Mouse (Mus musculus) midbrain, embryonic 14.5 days (tissue): ENCODE results near the gene Ttc28. TPM values are rescaled to one million over a fixed set of nuclear protein-coding genes. Genes with fewer than 3 reads are reported as not detected.
A peak's percentile ranks its signal among the peaks of the same experiment; 100 is the strongest.

Source experiments
- ATAC-seq: fragments of 200-750 bp; cut with Nextera tagmentation; 2 replicates; pipeline ENCODE4 v1.8.0; 2017; ENCODE audit warnings: moderate number of reproducible peaks, moderate library complexity; ENCODE audit not compliant: low FRiP score, low TSS enrichment
- DNase-seq: peaks from one replicate; pipeline ENCODE4 v3.0.0-alpha.2; 2015
- H3K27ac ChIP-seq: fragments of 300-500 bp; sonication (generic); replicated peaks from 2 replicates; pipeline ENCODE4 v1.5.1; 2014; ENCODE audit warnings: mild to moderate bottlenecking, low read depth, low read length, moderate library complexity
- H3K27me3 ChIP-seq: fragments of 300-500 bp; sonication (generic); 2 replicates; pipeline ENCODE4 v1.6.1; 2014; ENCODE audit warnings: low read length, control low read depth, mixed read lengths; ENCODE audit not compliant: control insufficient read depth, insufficient read depth
- H3K36me3 ChIP-seq: fragments of 300-500 bp; sonication (generic); 2 replicates; pipeline ENCODE4 v1.6.1; 2014; ENCODE audit warnings: low read length, control low read depth; ENCODE audit not compliant: control insufficient read depth, insufficient read depth
- H3K4me1 ChIP-seq: fragments of 300-500 bp; sonication (generic); 2 replicates; pipeline ENCODE4 v1.6.1; 2014; ENCODE audit warnings: mild to moderate bottlenecking, antibody characterized with exemption, low read length, control low read depth; ENCODE audit not compliant: control insufficient read depth, insufficient read depth
- H3K4me2 ChIP-seq: fragments of 300-500 bp; sonication (generic); 2 replicates; pipeline ENCODE4 v1.6.1; 2014; ENCODE audit warnings: mild to moderate bottlenecking, low read length, moderate library complexity
- H3K4me3 ChIP-seq: fragments of 300-500 bp; sonication (generic); replicated peaks from 2 replicates; pipeline ENCODE4 v1.5.1; 2014; ENCODE audit warnings: low read depth, low read length
- H3K9ac ChIP-seq: fragments of 300-500 bp; sonication (generic); replicated peaks from 2 replicates; pipeline ENCODE4 v1.6.1; 2014; ENCODE audit warnings: mild to moderate bottlenecking, low read length, moderate library complexity
- H3K9me3 ChIP-seq: fragments of 300-500 bp; sonication (generic); 2 replicates; pipeline ENCODE4 v1.6.1; 2016; ENCODE audit warnings: low read length, control low read depth, mixed read lengths; ENCODE audit not compliant: control insufficient read depth
- WGBS: fragments of 180-500 bp; shearing (Covaris S2); extraction: QIAGEN DNeasy Blood & Tissue Kit; methylation state at CpG from one replicate; pipeline ENCODE4 v1.1.7; 2014; 5-methylcytosine and 5-hydroxymethylcytosine counted together
- polyA plus RNA-seq: library from polyadenylated mRNA; unstranded; fragments of >200 nt; fragmentation: Nextera tagmentation; extraction: Ambion mirVana; gene quantifications from 2 replicates; pipeline ENCODE4 v1.2.1, GENCODE M21; 2014

The Ttc28 gene
- polyA plus RNA-seq, 1 experiment from 2014 or later = 30.9 TPM

- ATAC-seq (peak; percentile 64; the same call in 1 of the 2 replicates), DNase-seq (peak; percentile 81)
- no peaks in the 10 kb centered on the region for H3K27me3 ChIP-seq
- under 1% methylated on average over 100 of the region's 104 CpGs for WGBS
- H3K36me3 ChIP-seq = no peaks in the 10 kb centered on the region
- H3K9me3 ChIP-seq = no peaks in the 10 kb centered on the region
- H3K27ac ChIP-seq = peak overlapping the region; percentile 88
- peaks cover 27% of the 10 kb centered on the region for H3K4me1 ChIP-seq
- peak overlapping the region; percentile 72 for H3K4me3 ChIP-seq
- H3K4me2 ChIP-seq = peak overlapping the region; percentile 92
- H3K9ac ChIP-seq = peak overlapping the region; percentile 80
Observed at GRCm38 (mm10) chr5:110979011-110979860, 99.6 kb downstream of the Ttc28 start.

- Histone ChIP-seq H3K9ac (peak overlapping the region; percentile 80), H3K4me3 (peak overlapping the region; percentile 72), H3K36me3 (no peaks in the 10 kb centered on the region), H3K4me2 (peak overlapping the region; percentile 92), H3K27ac (peak overlapping the region; percentile 88), H3K9me3 (no peaks in the 10 kb centered on the region), H3K27me3 (no peaks in the 10 kb centered on the region), H3K4me1 (peaks cover 30% of the 10 kb centered on the region)
- ATAC-seq = peak; percentile 28; the same call in 1 of the 2 replicates
- WGBS = under 1% methylated on average over 14 of the region's 14 CpGs
- DNase-seq = peak; percentile 70
Observed at GRCm38 (mm10) chr5:110979861-110980346, 100.3 kb downstream of the Ttc28 start.

- 47% methylated on average over 5 of the region's 5 CpGs for WGBS
- Histone ChIP-seq H3K27ac (peak overlapping the region; percentile 88), H3K36me3 (no peaks in the 10 kb centered on the region), H3K4me3 (peak overlapping the region; percentile 72), H3K4me2 (peak overlapping the region; percentile 92), H3K9ac (peak overlapping the region; percentile 80), H3K9me3 (no peaks in the 10 kb centered on the region), H3K27me3 (no peaks in the 10 kb centered on the region), H3K4me1 (peaks cover 30% of the 10 kb centered on the region)
- ATAC-seq (no peak), DNase-seq (peak; percentile 59)
Observed at GRCm38 (mm10) chr5:110980576-110980975, 101.0 kb downstream of the Ttc28 start.

- H3K27me3 ChIP-seq = no peaks in the 10 kb centered on the region
- H3K9ac ChIP-seq = no peak overlapping the region; the same call in 1 of the 2 replicates
- peaks cover 30% of the 10 kb centered on the region for H3K4me1 ChIP-seq
- peak; percentile 63 for DNase-seq
- peak overlapping the region; percentile 92 for H3K4me2 ChIP-seq
- WGBS = 58% methylated on average over 3 of the region's 3 CpGs
- H3K36me3 ChIP-seq = no peaks in the 10 kb centered on the region
- ATAC-seq = no peak
- H3K9me3 ChIP-seq = no peaks in the 10 kb centered on the region
- H3K27ac ChIP-seq = no peak overlapping the region
- peak overlapping the region; percentile 72 for H3K4me3 ChIP-seq
Observed at GRCm38 (mm10) chr5:110982436-110982835, 102.8 kb downstream of the Ttc28 start.

GRCm38 (mm10) chr5:110984136-110984681 lies 104.6 kb downstream of the Ttc28 start:
- DNase-seq = no peak
- no peak overlapping the region for H3K27ac ChIP-seq
- WGBS = 83% methylated on average over 6 of the region's 6 CpGs
- H3K27me3 ChIP-seq = no peaks in the 10 kb centered on the region
- H3K9me3 ChIP-seq = no peaks in the 10 kb centered on the region
- ATAC-seq = no peak
- H3K36me3 ChIP-seq = no peaks in the 10 kb centered on the region
- no peak overlapping the region for H3K4me3 ChIP-seq
- H3K4me2 ChIP-seq = no peak overlapping the region
- no peak overlapping the region for H3K9ac ChIP-seq
- peaks cover 27% of the 10 kb centered on the region for H3K4me1 ChIP-seq

GRCm38 (mm10) chr5:110996835-110997539 lies 117.4 kb downstream of the Ttc28 start:
- no peak for ATAC-seq
- WGBS = 77% methylated on average over 13 of the region's 13 CpGs

GRCm38 (mm10) chr5:110997692-110998091 lies 118.1 kb downstream of the Ttc28 start:
- 0 out of 2 replicates have a peak, but pooled peaks cover 18% of the 10 kb centered on the region for H3K4me1 ChIP-seq
- H3K4me3 ChIP-seq = no peak overlapping the region
- ATAC-seq (no peak), DNase-seq (no peak)
- no peaks in the 10 kb centered on the region for H3K36me3 ChIP-seq
- WGBS = 53% methylated on average over 7 of the region's 7 CpGs
- H3K9ac ChIP-seq = no peak overlapping the region
- no peak overlapping the region for H3K4me2 ChIP-seq
- no peaks in the 10 kb centered on the region for H3K27me3 ChIP-seq
- no peak overlapping the region for H3K27ac ChIP-seq
- H3K9me3 ChIP-seq = no peaks in the 10 kb centered on the region

More at GRCm38 (mm10) chr5:110996835-110997539, 117.4 kb downstream of the Ttc28 start:
- no peak for DNase-seq
- Histone ChIP-seq H3K9me3 (no peaks in the 10 kb centered on the region), H3K4me3 (no peak overlapping the region), H3K27me3 (no peaks in the 10 kb centered on the region), H3K36me3 (no peaks in the 10 kb centered on the region), H3K9ac (no peak overlapping the region), H3K27ac (peak overlapping the region; percentile 55), H3K4me2 (no peak overlapping the region), H3K4me1 (0 out of 2 replicates have a peak, but pooled peaks cover 18% of the 10 kb centered on the region)

GRCm38 (mm10) chr5:110998298-110998697 lies 118.7 kb downstream of the Ttc28 start:
- Histone ChIP-seq H3K27ac (no peak overlapping the region), H3K4me2 (no peak overlapping the region), H3K36me3 (no peaks in the 10 kb centered on the region), H3K4me3 (no peak overlapping the region), H3K4me1 (0 out of 2 replicates have a peak, but pooled peaks cover 18% of the 10 kb centered on the region), H3K9me3 (no peaks in the 10 kb centered on the region), H3K9ac (no peak overlapping the region), H3K27me3 (no peaks in the 10 kb centered on the region)
- ATAC-seq (no peak), DNase-seq (no peak)
- 58% methylated on average over 4 of the region's 4 CpGs for WGBS
